Mouse (Mus musculus): Measurements from ENCODE around the gene Sbf1. TPM values are rescaled to one million over a fixed set of nuclear protein-coding genes. Genes with fewer than 3 reads are reported as not detected.

Gene Sbf1
- polyA plus RNA-seq, 1 experiment from 2014 or later, result 27.6 TPM

GRCm38 (mm10) chr15:89343325-89343724 is 28.2 kb upstream of the Sbf1 start:
- Histone ChIP-seq H3K9me3 (ENCODE audit: control insufficient read depth, low read length) (no peaks in the 10 kb centered on the region), H3K4me2 (replicated peaks; ENCODE audit: low read depth) (no peak overlapping the region), H3K36me3 (ENCODE audit: control insufficient read depth, insufficient read depth, low read length) (no peaks in the 10 kb centered on the region), H3K27me3 (ENCODE audit: control insufficient read depth, insufficient read depth, low read length) (no peaks in the 10 kb centered on the region), H3K4me1 (replicated peaks; ENCODE audit: control insufficient read depth, insufficient read depth) (no peaks in the 10 kb centered on the region), H3K27ac (replicated peaks) (no peak overlapping the region), H3K9ac (ENCODE audit: low read length) (no peak overlapping the region), H3K4me3 (ENCODE audit: low read depth, low read length) (no peak overlapping the region)
- no peak for TF ChIP-seq EP300 (optimal IDR thresholded peaks at IDR 0.05)
- TF ChIP-seq CTCF (IDR thresholded peaks at IDR 0.05; ENCODE audit: low read depth), result peak; percentile 40
- ATAC-seq (ENCODE audit: low FRiP score, low TSS enrichment), result no peak
- no peak for DNase-seq (ENCODE audit: low spot score)
- WGBS, result 82% methylated on average over 3 of the region's 3 CpGs

- no peak overlapping the region for H3K27ac ChIP-seq (replicated peaks)
- H3K4me2 ChIP-seq (replicated peaks; ENCODE audit: low read depth), result no peak overlapping the region
- DNase-seq (ENCODE audit: low spot score) (no peak), ATAC-seq (ENCODE audit: low FRiP score, low TSS enrichment) (no peak)
- WGBS, result 48% methylated on average over 1 of the region's 1 CpGs
- H3K27me3 ChIP-seq (ENCODE audit: control insufficient read depth, insufficient read depth, low read length), result no peaks in the 10 kb centered on the region
- no peak overlapping the region for H3K4me3 ChIP-seq (ENCODE audit: low read depth, low read length)
- no peaks in the 10 kb centered on the region for H3K36me3 ChIP-seq (ENCODE audit: control insufficient read depth, insufficient read depth, low read length)
- H3K4me1 ChIP-seq (replicated peaks; ENCODE audit: control insufficient read depth, insufficient read depth), result no peaks in the 10 kb centered on the region
- H3K9me3 ChIP-seq (ENCODE audit: control insufficient read depth, low read length), result no peaks in the 10 kb centered on the region
- no peak overlapping the region for H3K9ac ChIP-seq (ENCODE audit: low read length)
- TF ChIP-seq EP300 (optimal IDR thresholded peaks at IDR 0.05) (no peak), CTCF (IDR thresholded peaks at IDR 0.05; ENCODE audit: low read depth) (peak; percentile 25; the same call in 1 of the 2 replicates)
Measured at GRCm38 (mm10) chr15:89341678-89342077, 26.6 kb upstream of the Sbf1 start.

GRCm38 (mm10) chr15:89340136-89340535 is 25.0 kb upstream of the Sbf1 start:
- TF ChIP-seq EP300 (optimal IDR thresholded peaks at IDR 0.05) (no peak), CTCF (IDR thresholded peaks at IDR 0.05; ENCODE audit: low read depth) (no peak)

GRCm38 (mm10) chr15:89339696-89340095 is 24.6 kb upstream of the Sbf1 start:
- Histone ChIP-seq H3K27me3 (ENCODE audit: control insufficient read depth, insufficient read depth, low read length) (no peaks in the 10 kb centered on the region), H3K4me1 (replicated peaks; ENCODE audit: control insufficient read depth, insufficient read depth) (no peaks in the 10 kb centered on the region), H3K9me3 (ENCODE audit: control insufficient read depth, low read length) (no peaks in the 10 kb centered on the region), H3K36me3 (ENCODE audit: control insufficient read depth, insufficient read depth, low read length) (no peaks in the 10 kb centered on the region), H3K27ac (replicated peaks) (no peak overlapping the region), H3K9ac (ENCODE audit: low read length) (no peak overlapping the region), H3K4me3 (ENCODE audit: low read depth, low read length) (no peak overlapping the region), H3K4me2 (replicated peaks; ENCODE audit: low read depth) (no peak overlapping the region)
- ATAC-seq (ENCODE audit: low FRiP score, low TSS enrichment) (no peak), DNase-seq (ENCODE audit: low spot score) (no peak)
- WGBS, result 81% methylated on average over 2 of the region's 2 CpGs
- TF ChIP-seq EP300 (optimal IDR thresholded peaks at IDR 0.05), result no peak
- TF ChIP-seq CTCF (IDR thresholded peaks at IDR 0.05; ENCODE audit: low read depth), result no peak

More at GRCm38 (mm10) chr15:89340136-89340535, 25.0 kb upstream of the Sbf1 start:
- H3K27me3 ChIP-seq (ENCODE audit: control insufficient read depth, insufficient read depth, low read length), result no peaks in the 10 kb centered on the region
- no peak overlapping the region for H3K4me2 ChIP-seq (replicated peaks; ENCODE audit: low read depth)
- DNase-seq (ENCODE audit: low spot score) (no peak), ATAC-seq (ENCODE audit: low FRiP score, low TSS enrichment) (no peak)
- WGBS, result 69% methylated on average over 3 of the region's 3 CpGs
- no peaks in the 10 kb centered on the region for H3K4me1 ChIP-seq (replicated peaks; ENCODE audit: control insufficient read depth, insufficient read depth)
- no peak overlapping the region for H3K9ac ChIP-seq (ENCODE audit: low read length)
- H3K9me3 ChIP-seq (ENCODE audit: control insufficient read depth, low read length), result no peaks in the 10 kb centered on the region
- no peaks in the 10 kb centered on the region for H3K36me3 ChIP-seq (ENCODE audit: control insufficient read depth, insufficient read depth, low read length)
- H3K27ac ChIP-seq (replicated peaks), result no peak overlapping the region
- H3K4me3 ChIP-seq (ENCODE audit: low read depth, low read length), result no peak overlapping the region

- 85% methylated on average over 14 of the region's 14 CpGs for WGBS
- Histone ChIP-seq H3K27me3 (ENCODE audit: control insufficient read depth, insufficient read depth, low read length) (no peaks in the 10 kb centered on the region), H3K9me3 (ENCODE audit: control insufficient read depth, low read length) (no peaks in the 10 kb centered on the region), H3K27ac (replicated peaks) (no peak overlapping the region), H3K36me3 (ENCODE audit: control insufficient read depth, insufficient read depth, low read length) (no peaks in the 10 kb centered on the region), H3K4me2 (replicated peaks; ENCODE audit: low read depth) (no peak overlapping the region), H3K4me3 (ENCODE audit: low read depth, low read length) (no peak overlapping the region), H3K4me1 (replicated peaks; ENCODE audit: control insufficient read depth, insufficient read depth) (no peaks in the 10 kb centered on the region), H3K9ac (ENCODE audit: low read length) (no peak overlapping the region)
- TF ChIP-seq CTCF (IDR thresholded peaks at IDR 0.05; ENCODE audit: low read depth), result no peak
- no peak for TF ChIP-seq EP300 (optimal IDR thresholded peaks at IDR 0.05)
- ATAC-seq (ENCODE audit: low FRiP score, low TSS enrichment), result no peak
- DNase-seq (ENCODE audit: low spot score), result no peak
Measured at GRCm38 (mm10) chr15:89336422-89336821, 21.3 kb upstream of the Sbf1 start.

- H3K27me3 ChIP-seq (ENCODE audit: control insufficient read depth, insufficient read depth, low read length), result no peaks in the 10 kb centered on the region
- ATAC-seq (ENCODE audit: low FRiP score, low TSS enrichment) (no peak), DNase-seq (ENCODE audit: low spot score) (no peak)
- H3K36me3 ChIP-seq (ENCODE audit: control insufficient read depth, insufficient read depth, low read length), result no peaks in the 10 kb centered on the region
- H3K4me3 ChIP-seq (ENCODE audit: low read depth, low read length), result no peak overlapping the region
- no peak for TF ChIP-seq EP300 (optimal IDR thresholded peaks at IDR 0.05)
- TF ChIP-seq CTCF (IDR thresholded peaks at IDR 0.05; ENCODE audit: low read depth), result no peak
- H3K4me1 ChIP-seq (replicated peaks; ENCODE audit: control insufficient read depth, insufficient read depth), result no peaks in the 10 kb centered on the region
- H3K4me2 ChIP-seq (replicated peaks; ENCODE audit: low read depth), result no peak overlapping the region
- 77% methylated on average over 17 of the region's 17 CpGs for WGBS
- no peaks in the 10 kb centered on the region for H3K9me3 ChIP-seq (ENCODE audit: control insufficient read depth, low read length)
- no peak overlapping the region for H3K9ac ChIP-seq (ENCODE audit: low read length)
- H3K27ac ChIP-seq (replicated peaks), result no peak overlapping the region
Measured at GRCm38 (mm10) chr15:89334774-89335537, 19.8 kb upstream of the Sbf1 start.
